Mouse (Mus musculus) lung, embryonic 14.5 days (tissue): ENCODE measurements around the gene Daxx. TPM values are rescaled to one million over a fixed set of nuclear protein-coding genes. Genes with fewer than 3 reads are reported as not detected.
"Not testable (repeated sequence)": the region's sequence is repeated elsewhere in the genome, so short reads cannot be mapped to it uniquely, and the experiment has no call there.

Source experiments
- ATAC-seq: fragments of 200-750 bp; cut with Nextera tagmentation; 2 replicates; pipeline ENCODE4 v1.8.0; 2017; ENCODE audit warnings: mild to moderate bottlenecking, moderate TSS enrichment, moderate library complexity; ENCODE audit not compliant: insufficient read depth
- DNase-seq: peaks from one replicate; pipeline ENCODE4 v3.0.0-alpha.2; 2015
- H3K27ac ChIP-seq: fragments of 300-500 bp; sonication (generic); 2 replicates; pipeline ENCODE4 v1.5.1; 2014; ENCODE audit warnings: low read depth, mild to moderate bottlenecking, moderate library complexity
- H3K27me3 ChIP-seq: fragments of 300-500 bp; sonication (generic); 2 replicates; pipeline ENCODE4 v1.6.1; 2014; ENCODE audit warnings: low read length, control low read depth; ENCODE audit not compliant: insufficient read depth
- H3K36me3 ChIP-seq: fragments of 300-500 bp; sonication (generic); 2 replicates; pipeline ENCODE4 v1.6.1; 2014; ENCODE audit warnings: control low read depth; ENCODE audit not compliant: insufficient read depth
- H3K4me1 ChIP-seq: fragments of 300-500 bp; sonication (generic); 2 replicates; pipeline ENCODE4 v1.6.1; 2014; ENCODE audit warnings: antibody characterized with exemption, control low read depth; ENCODE audit not compliant: insufficient read depth
- H3K4me2 ChIP-seq: fragments of 300-500 bp; sonication (generic); 2 replicates; pipeline ENCODE4 v1.6.1; 2014; ENCODE audit warnings: mild to moderate bottlenecking
- H3K4me3 ChIP-seq: fragments of 300-500 bp; sonication (generic); 2 replicates; pipeline ENCODE4 v1.5.1; 2014; ENCODE audit warnings: low read depth, low read length
- H3K9ac ChIP-seq: fragments of 300-500 bp; sonication (generic); 2 replicates; pipeline ENCODE4 v1.6.1; 2014
- H3K9me3 ChIP-seq: fragments of 300-500 bp; sonication (generic); 2 replicates; pipeline ENCODE4 v1.6.1; 2016; ENCODE audit warnings: low read depth, low read length, control low read depth
- CTCF ChIP-seq: IDR thresholded peaks from 2 replicates; pipeline ENCODE4 v1.5.1; 2016; ENCODE audit warnings: antibody characterized with exemption, low read depth
- WGBS: fragments of 180-500 bp; shearing (Covaris S2); extraction: QIAGEN DNeasy Blood & Tissue Kit; methylation state at CpG from one replicate; pipeline ENCODE4 v1.1.7; 2014; 5-methylcytosine and 5-hydroxymethylcytosine counted together
- polyA plus RNA-seq: library from polyadenylated mRNA; unstranded; fragments of >200 nt; fragmentation: Nextera tagmentation; extraction: Ambion mirVana; gene quantifications from 2 replicates; pipeline ENCODE4 v1.2.1, GENCODE M21; 2014

Gene Daxx
- polyA plus RNA-seq, 1 experiment from 2014 or later: 47.1 TPM

GRCm38 (mm10) chr17:33948905-33949537 lies 39.8 kb downstream of the Daxx start:
- DNase-seq (no peak), ATAC-seq (no peak)
- no peak for TF ChIP-seq CTCF
- Histone ChIP-seq H3K27me3 (no peaks in the 10 kb centered on the region), H3K9ac (no peak overlapping the region), H3K4me1 (peaks cover 18% of the 10 kb centered on the region; the same call in 1 of the 2 replicates), H3K9me3 (no peaks in the 10 kb centered on the region), H3K27ac (no peak overlapping the region), H3K36me3 (peaks cover 70% of the 10 kb centered on the region), H3K4me3 (no peak overlapping the region), H3K4me2 (no peak overlapping the region)
- WGBS: 84% methylated on average over 19 of the region's 19 CpGs

DNA sequence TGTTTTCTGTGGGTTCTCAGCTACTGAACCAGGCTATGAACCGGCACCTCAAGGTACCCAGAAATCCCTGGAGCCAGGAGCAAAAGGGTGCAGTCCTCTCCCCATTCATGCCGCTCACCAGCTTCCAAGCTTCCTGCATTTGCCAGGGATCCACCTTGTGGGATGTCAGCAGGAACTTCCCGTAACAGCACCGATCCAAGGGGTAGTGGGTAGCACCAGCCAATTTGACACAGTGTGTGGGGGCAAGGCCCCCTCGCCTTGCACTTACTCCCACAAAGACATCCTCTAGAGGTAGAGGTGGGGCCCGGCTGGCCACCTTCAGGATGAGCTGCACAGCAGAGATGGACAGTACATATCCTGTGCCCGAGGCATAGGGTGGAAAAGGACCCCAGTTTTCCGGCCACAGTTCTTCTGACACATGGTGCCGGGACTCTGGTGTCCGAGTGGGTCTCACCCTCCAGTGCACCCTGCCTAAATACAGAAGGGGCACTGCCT lies 41.0 kb downstream of the Daxx start:
- H3K4me1 ChIP-seq: peaks cover 24% of the 10 kb centered on the region; the same call in 1 of the 2 replicates
- H3K9me3 ChIP-seq: no peaks in the 10 kb centered on the region
- H3K4me3 ChIP-seq: peak overlapping the region; percentile 40
- 0 out of 2 replicates have a peak overlapping the region, but pooled peaks have one; percentile 85 for H3K27ac ChIP-seq
- no peak for TF ChIP-seq CTCF
- ATAC-seq (no peak), DNase-seq (no peak)
- peaks cover 67% of the 10 kb centered on the region for H3K36me3 ChIP-seq
- peak overlapping the region; percentile 53; the same call in 1 of the 2 replicates for H3K9ac ChIP-seq
- H3K4me2 ChIP-seq: peak overlapping the region; percentile 100
- 72% methylated on average over 10 of the region's 10 CpGs for WGBS
- H3K27me3 ChIP-seq: no peaks in the 10 kb centered on the region

GRCm38 (mm10) chr17:33951021-33951946 lies 42.1 kb downstream of the Daxx start, which contains the start of gene B3galt4:
Gene B3galt4 (minus strand): TSS chr17:33951488.
- peak within 1 kb of the TSS; percentile 85 for H3K27ac ChIP-seq
- DNase-seq (peak; percentile 92), ATAC-seq (peak; percentile 83)
- peak within 1 kb of the TSS; percentile 99 for H3K9ac ChIP-seq
- peaks cover 24% of the 10 kb centered on the region; the same call in 1 of the 2 replicates for H3K4me1 ChIP-seq
- no peaks in the 10 kb centered on the region for H3K27me3 ChIP-seq
- H3K4me2 ChIP-seq: peak within 1 kb of the TSS; percentile 100
- peaks cover 66% of the 10 kb centered on the region for H3K36me3 ChIP-seq
- peak within 1 kb of the TSS; percentile 40 for H3K4me3 ChIP-seq
- no peaks in the 10 kb centered on the region for H3K9me3 ChIP-seq
- under 1% methylated on average over 45 of the region's 45 CpGs for WGBS
- TF ChIP-seq CTCF: peak; percentile 21; the same call in 1 of the 2 replicates

GRCm38 (mm10) chr17:33952015-33952414 lies 42.8 kb downstream of the Daxx start:
- Histone ChIP-seq H3K4me3 (peak overlapping the region; percentile 40), H3K4me2 (peak overlapping the region; percentile 100), H3K27ac (0 out of 2 replicates have a peak overlapping the region, but pooled peaks have one; percentile 85), H3K4me1 (peaks cover 26% of the 10 kb centered on the region; the same call in 1 of the 2 replicates), H3K36me3 (peaks cover 61% of the 10 kb centered on the region), H3K9ac (peak overlapping the region; percentile 99; the same call in 1 of the 2 replicates)
- not testable (repeated sequence) for ATAC-seq, DNase-seq, H3K27me3 ChIP-seq, H3K9me3 ChIP-seq
- 70% methylated on average over 13 of the region's 13 CpGs for WGBS

GRCm38 (mm10) chr17:33952879-33953278 lies 43.7 kb downstream of the Daxx start:
- Histone ChIP-seq H3K9ac (peak overlapping the region; percentile 99), H3K27ac (no peak overlapping the region; the same call in 1 of the 2 replicates), H3K4me1 (peaks cover 26% of the 10 kb centered on the region; the same call in 1 of the 2 replicates), H3K4me3 (peak overlapping the region; percentile 99; the same call in 1 of the 2 replicates), H3K9me3 (no peaks in the 10 kb centered on the region), H3K27me3 (no peaks in the 10 kb centered on the region), H3K36me3 (peaks cover 59% of the 10 kb centered on the region), H3K4me2 (peak overlapping the region; percentile 100)
- ATAC-seq (no peak), DNase-seq (no peak)
- WGBS: 65% methylated on average over 4 of the region's 4 CpGs
- TF ChIP-seq CTCF: no peak

DNA sequence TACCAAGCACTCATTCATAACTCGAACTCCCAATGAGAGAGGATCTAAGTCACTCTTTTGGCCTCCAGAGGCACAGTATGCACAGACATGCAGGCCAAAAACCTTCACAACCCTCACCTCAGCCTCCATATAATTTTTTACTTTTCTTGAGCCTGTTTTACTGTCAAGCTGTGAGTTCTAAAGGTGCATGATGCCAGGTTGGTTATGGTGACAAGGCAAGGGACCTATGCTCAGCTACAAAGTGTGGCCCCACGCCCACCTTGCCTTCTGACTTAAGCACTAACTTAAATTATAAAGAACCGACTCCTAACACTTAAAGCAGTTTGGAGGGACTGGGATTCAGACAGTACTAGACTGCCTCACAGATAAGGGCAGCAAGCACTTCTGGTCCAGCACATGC lies 44.1 kb downstream of the Daxx start:
- TF ChIP-seq CTCF: no peak
- no peaks in the 10 kb centered on the region for H3K9me3 ChIP-seq
- 80% methylated on average over 3 of the region's 3 CpGs for WGBS
- H3K27me3 ChIP-seq: no peaks in the 10 kb centered on the region
- H3K9ac ChIP-seq: peak overlapping the region; percentile 99
- no peak overlapping the region; the same call in 1 of the 2 replicates for H3K27ac ChIP-seq
- peak overlapping the region; percentile 99 for H3K4me3 ChIP-seq
- DNase-seq (no peak), ATAC-seq (no peak)
- peaks cover 26% of the 10 kb centered on the region; the same call in 1 of the 2 replicates for H3K4me1 ChIP-seq
- H3K4me2 ChIP-seq: peak overlapping the region; percentile 100
- H3K36me3 ChIP-seq: peaks cover 57% of the 10 kb centered on the region
